8 mouse cellular contexts compared by ENCODE assay signal in the genomic region with DNA sequence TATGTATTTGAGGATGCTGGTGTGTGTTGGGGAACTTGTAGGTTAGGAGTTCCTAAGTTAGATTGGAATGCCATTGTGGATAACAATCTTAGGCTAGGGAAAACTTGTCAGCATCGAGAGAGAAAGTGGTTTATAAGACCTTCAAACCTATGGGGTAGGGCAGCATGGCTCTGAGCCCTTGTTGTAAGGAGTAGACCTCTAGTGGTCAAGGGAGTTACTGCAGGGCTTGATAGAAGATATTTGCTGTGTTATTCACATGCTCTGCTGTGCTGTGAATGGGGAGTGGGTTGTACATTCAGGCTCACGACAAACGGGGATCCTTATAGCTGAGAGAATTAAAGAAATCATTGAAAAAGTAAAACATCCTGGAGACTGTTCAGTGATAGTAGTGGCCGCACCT. TPM values are rescaled to one million over a fixed set of nuclear protein-coding genes. Genes with fewer than 3 reads are reported as not detected.
DNase-seq lines count a peak whose midpoint lies in the region; ATAC-seq and TF ChIP-seq lines count a peak whose summit lies in the region.
"Had no signal": no experiment of that assay in that cellular context is flagged by ENCODE, and none has a peak within 500 bp of the region (broad histone marks: within the 10 kb centered on the region; RNA-seq: fewer than 3 reads in every experiment).

No protein-coding gene starts in this region.

- H3K36me3 ChIP-seq in kidney, adult 2 months (ENCODE audit: control insufficient read depth, insufficient read depth, low read length) = no peaks in the 10 kb centered on the region
- no peaks in the 10 kb centered on the region for H3K36me3 ChIP-seq in kidney, embryonic 16.5 days (ENCODE audit: insufficient read depth, low read length)
- no peaks in the 10 kb centered on the region for H3K36me3 ChIP-seq in MEL (ENCODE audit: control insufficient read depth in 1 of 2, insufficient read depth in 2 of 2, low read length in 2 of 2)
- no peaks in the 10 kb centered on the region for H3K36me3 ChIP-seq in forebrain, embryonic 16.5 days (ENCODE audit: control insufficient read depth, insufficient read depth)
- H3K36me3 ChIP-seq: midbrain, embryonic 12.5 days had no signal

- H3K27me3 ChIP-seq in kidney, adult 2 months (replicated peaks; ENCODE audit: control insufficient read depth, insufficient read depth, low read length) = no peaks in the 10 kb centered on the region
- H3K27me3 ChIP-seq in kidney, embryonic 16.5 days (ENCODE audit: insufficient read depth, low read length) = no peaks in the 10 kb centered on the region
- H3K27me3 ChIP-seq in MEL (ENCODE audit: control insufficient read depth in 1 of 2, insufficient read depth in 2 of 2, low read length in 2 of 2) = no peaks in the 10 kb centered on the region
- H3K27me3 ChIP-seq in forebrain, embryonic 16.5 days (replicated peaks; ENCODE audit: control insufficient read depth, insufficient read depth, low read length) = peaks cover 10% of the 10 kb centered on the region; the same call in 1 of the 2 replicates
- H3K27me3 ChIP-seq: midbrain, embryonic 12.5 days had no signal

- no peaks in the 10 kb centered on the region for H3K9me3 ChIP-seq in kidney, embryonic 16.5 days (ENCODE audit: low read length)
- H3K9me3 ChIP-seq in MEL (replicated peaks; ENCODE audit: insufficient read depth, low read length) = no peaks in the 10 kb centered on the region
- no peaks in the 10 kb centered on the region for H3K9me3 ChIP-seq in forebrain, embryonic 16.5 days (ENCODE audit: control insufficient read depth, low read length)
- H3K9me3 ChIP-seq: midbrain, embryonic 12.5 days had no signal

- no peak for TF ChIP-seq EP300 in MEL (IDR thresholded peaks at IDR 0.05; ENCODE audit: low read depth in 1 of 2, low read length in 2 of 2)

- no peak overlapping the region for H3K9ac ChIP-seq in kidney, embryonic 16.5 days (replicated peaks; ENCODE audit: low read length)
- H3K9ac ChIP-seq in MEL (ENCODE audit: control insufficient read depth, low read depth, low read length, poor library complexity, severe bottlenecking) = no peak overlapping the region
- no peak overlapping the region for H3K9ac ChIP-seq in forebrain, embryonic 16.5 days (replicated peaks; ENCODE audit: low read depth, low read length)
- H3K9ac ChIP-seq: midbrain, embryonic 12.5 days had no signal

- H3K4me1 ChIP-seq in kidney, adult 2 months (ENCODE audit: control insufficient read depth, insufficient read depth, low read length) = no peaks in the 10 kb centered on the region
- H3K4me1 ChIP-seq in kidney, embryonic 16.5 days (ENCODE audit: insufficient read depth, low read length) = peaks cover 5% of the 10 kb centered on the region; the same call in 1 of the 2 replicates
- H3K4me1 ChIP-seq in MEL (ENCODE audit: control insufficient read depth in 1 of 2, insufficient read depth in 2 of 2, low read length in 2 of 2) = no peaks in the 10 kb centered on the region
- H3K4me1 ChIP-seq in forebrain, embryonic 16.5 days (replicated peaks; ENCODE audit: control insufficient read depth, insufficient read depth, low read length) = peaks cover 5% of the 10 kb centered on the region

- TF ChIP-seq POLR2A in kidney, adult 2 months (IDR thresholded peaks at IDR 0.05; ENCODE audit: low read depth, low read length) = no peak
- no peak for TF ChIP-seq POLR2A in MEL (IDR thresholded peaks at IDR 0.05; ENCODE audit: control insufficient read depth in 1 of 2, insufficient read depth in 1 of 2, low read depth in 1 of 2, low read length in 2 of 2, poor library complexity in 1 of 2)
- no peak for TF ChIP-seq POLR2A in brain, embryonic 14.5 days (IDR thresholded peaks at IDR 0.05; ENCODE audit: borderline replicate concordance, extremely low read depth, insufficient read depth, insufficient read length, poor library complexity, severe bottlenecking)

- H3K27ac ChIP-seq in kidney, adult 2 months (ENCODE audit: insufficient read depth, low read depth, low read length) = no peak overlapping the region
- no peak overlapping the region for H3K27ac ChIP-seq in kidney, embryonic 16.5 days (ENCODE audit: low read length)
- no peak overlapping the region for H3K27ac ChIP-seq in MEL (ENCODE audit: control insufficient read depth, low read depth, low read length)
- no peak overlapping the region for H3K27ac ChIP-seq in forebrain, embryonic 16.5 days (ENCODE audit: low read length)
- H3K27ac ChIP-seq: midbrain, embryonic 12.5 days had no signal

- 36% methylated on average over 4 of the region's 4 CpGs for WGBS in kidney, adult 2 months
- 39% methylated on average over 4 of the region's 4 CpGs for WGBS in kidney, embryonic 16.5 days
- 34% methylated on average over 4 of the region's 4 CpGs for WGBS in forebrain, embryonic 16.5 days

- H3K79me2 ChIP-seq in MEL (ENCODE audit: control insufficient read depth, insufficient read depth, low read length, poor library complexity) = no peaks in the 10 kb centered on the region

- peak; percentile 4 for TF ChIP-seq RAD21 in MEL (IDR thresholded peaks at IDR 0.05; ENCODE audit: low read depth, low read length)

- intact Hi-C loops in left cerebral cortex, postnatal 14 days (cut with DNase I) = no loop called here

- no peak for ATAC-seq in kidney, embryonic 16.5 days (ENCODE audit: low FRiP score, low TSS enrichment)
- ATAC-seq in forebrain, embryonic 16.5 days = peak; percentile 57; the same call in 1 of the 2 replicates

- peak; percentile 74 for DNase-seq in kidney, adult 2 months
- DNase-seq in MEL (ENCODE audit: low read depth, low spot score) = peak; percentile 36
- peak; percentile 86 for DNase-seq in brain, embryonic 14.5 days (ENCODE audit: low read depth)
- peak; percentile 76 to 80 for DNase-seq in left cerebral cortex, postnatal 14 days (ENCODE audit: low spot score in 2 of 2)
- DNase-seq in right cerebral cortex, postnatal 14 days = peak; percentile 39

- TF ChIP-seq CTCF in kidney, adult 2 months (conservative IDR thresholded peaks at IDR 0.05; ENCODE audit: insufficient read depth, insufficient read length, low read depth, low read length) = peak; percentile 70
- TF ChIP-seq CTCF in MEL (IDR thresholded peaks at IDR 0.05 in 2 of 3, conservative IDR thresholded peaks at IDR 0.05 in 1 of 3; ENCODE audit: control insufficient read depth in 1 of 3, insufficient read depth in 1 of 3, low read depth in 2 of 3, low read length in 3 of 3, poor library complexity in 1 of 3, severe bottlenecking in 1 of 3) = peak; percentile 10 to 55 (median 33); a peak in 4 of 6 replicates
- peak; percentile 79; the same call in 1 of the 2 replicates for TF ChIP-seq CTCF in brain, embryonic 14.5 days (IDR thresholded peaks at IDR 0.05; ENCODE audit: borderline replicate concordance, extremely low read depth, insufficient read depth, insufficient read length)

- no peak overlapping the region for H3K4me2 ChIP-seq in kidney, embryonic 16.5 days (replicated peaks; ENCODE audit: low read depth, low read length)
- no peak overlapping the region for H3K4me2 ChIP-seq in forebrain, embryonic 16.5 days (ENCODE audit: low read length)
- H3K4me2 ChIP-seq: midbrain, embryonic 12.5 days had no signal

- H3K4me3 ChIP-seq in kidney, adult 2 months (ENCODE audit: insufficient read depth, low read depth, low read length) = no peak overlapping the region
- H3K4me3 ChIP-seq in kidney, embryonic 16.5 days (ENCODE audit: low read length) = no peak overlapping the region
- H3K4me3 ChIP-seq in MEL (ENCODE audit: control insufficient read depth in 1 of 2, insufficient read depth in 1 of 2, low read depth in 2 of 2, low read length in 2 of 2) = no peak overlapping the region
- no peak overlapping the region for H3K4me3 ChIP-seq in forebrain, embryonic 16.5 days (replicated peaks; ENCODE audit: low read length)
- H3K4me3 ChIP-seq: midbrain, embryonic 12.5 days had no signal

TF ChIP-seq in MEL, 35 proteins besides CTCF, POLR2A, EP300 and RAD21:
- TF ChIP-seq KAT2A (conservative IDR thresholded peaks at IDR 0.05; ENCODE audit: low read depth, low read length) (no peak), SMC3 (IDR thresholded peaks at IDR 0.05; ENCODE audit: low read depth, low read length) (0 out of 2 replicates have a peak, but pooled peaks have one; percentile 21)

RNA-seq across cellular contexts. Expression of gene Rora, which starts 35.8 kb away (rescaled TPM):
- polyA plus RNA-seq in kidney, adult 2 months (2012; rRNA removed) = 15.5 and 18.2 TPM in 2 replicates
- polyA plus RNA-seq in kidney, embryonic 16.5 days (2015; fragmentation: Nextera tagmentation; extraction: Ambion mirVana) = 9.4 and 9.5 TPM in 2 replicates
- total RNA-seq in MEL (2012; rRNA removed) = not detected in 2 replicates
- polyA plus RNA-seq in MEL (2012; ENCODE audit: insufficient read depth in 1 of 2, insufficient read length in 2 of 2, low read depth in 1 of 2, low replicate concordance in 2 of 2, missing spikeins in 1 of 2) = not detected
- polyA plus RNA-seq in brain, embryonic 14.5 days (2012; rRNA removed) = 5.5 and 11.7 TPM in 2 replicates
- 7.0 and 7.9 TPM in 2 replicates for polyA plus RNA-seq in forebrain, embryonic 16.5 days (2015; fragmentation: Nextera tagmentation; extraction: Ambion mirVana)
- total RNA-seq in left cerebral cortex, postnatal 14 days (2021) = 10 to 100 TPM; 50.0 to 66.1 TPM

Comparison
In these comparisons a context has a peak if more than half of its experiments do, and no peak if none do; other contexts are left out.
1. DNase-seq: peak in every context shown above with its lines; median percentile 86 in brain, embryonic 14.5 days; 78 in left cerebral cortex, postnatal 14 days; 74 in kidney, adult 2 months; 39 in right cerebral cortex, postnatal 14 days; 36 in MEL.